Comparison of ENCODE assay signal across 15 mouse cellular contexts in the genomic region with DNA sequence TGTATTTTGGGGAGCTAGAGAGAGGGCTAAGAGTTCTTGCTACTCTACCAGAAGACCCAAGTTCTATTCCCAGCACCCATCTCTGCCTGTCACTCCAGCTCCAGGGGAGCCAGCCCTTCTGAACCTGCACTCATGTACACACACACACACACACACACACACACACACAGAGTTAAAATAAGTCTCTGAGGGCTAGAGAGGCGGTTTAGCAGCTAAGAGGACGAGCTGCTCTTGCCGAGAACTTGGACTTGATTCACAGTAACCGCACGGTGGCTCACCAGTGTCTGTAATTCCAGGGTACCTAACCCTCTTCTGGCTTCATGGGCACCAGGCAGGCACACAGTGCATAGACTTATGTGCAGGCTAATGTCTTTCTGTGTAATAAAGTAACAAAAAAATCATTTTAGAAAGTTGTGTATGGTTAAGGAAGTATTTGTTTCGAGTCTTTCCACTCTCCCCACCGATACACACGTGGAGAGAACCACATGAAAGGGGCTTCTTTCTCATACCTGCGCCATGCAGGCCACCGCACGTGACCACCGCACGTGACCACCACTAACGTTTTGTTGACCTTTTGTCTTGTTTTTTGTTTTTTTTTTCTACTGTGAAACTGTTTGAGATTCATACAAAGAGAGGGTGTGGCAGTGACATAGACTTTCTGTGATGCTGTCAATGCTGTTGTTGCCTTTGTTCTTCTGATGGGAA.
"Had no signal": no experiment of that assay in that cellular context is flagged by ENCODE, and none has a peak within 500 bp of the region (broad histone marks: within the 10 kb centered on the region; RNA-seq: fewer than 3 reads in every experiment).

No protein-coding gene starts in this region.

- H3K4me1 ChIP-seq: midbrain, embryonic 15.5 days; neural tube, embryonic 13.5 days; stomach, embryonic 15.5 days had no signal

- H3K4me3 ChIP-seq: layer of hippocampus, adult 2 months; limb, embryonic 13.5 days; midbrain, embryonic 15.5 days; neural tube, embryonic 13.5 days; stomach, embryonic 15.5 days had no signal

- ATAC-seq: midbrain, embryonic 15.5 days had no signal

- DNase-seq: kidney, adult 8-10 months; kidney, postnatal 25 days; left cerebral cortex, postnatal 4 days; lung, embryonic 14.5 days; lung, postnatal 10 days; lung, postnatal 4 days; retina, postnatal 1 day; right cerebral cortex, postnatal 4 days; spleen, adult 18-20 months; thymus, postnatal 36 days had no signal
